Mouse (Mus musculus) embryo, embryonic 10.5 days (tissue): ENCODE data around the gene Eftud2.
A peak's percentile ranks its signal among the peaks of the same experiment; 100 is the strongest.

ENCODE experiments used
- DNase-seq: peaks from one replicate; pipeline ENCODE4 v3.0.0-alpha.2; 2015; ENCODE audit warnings: low spot score

Eftud2 gene

DNA sequence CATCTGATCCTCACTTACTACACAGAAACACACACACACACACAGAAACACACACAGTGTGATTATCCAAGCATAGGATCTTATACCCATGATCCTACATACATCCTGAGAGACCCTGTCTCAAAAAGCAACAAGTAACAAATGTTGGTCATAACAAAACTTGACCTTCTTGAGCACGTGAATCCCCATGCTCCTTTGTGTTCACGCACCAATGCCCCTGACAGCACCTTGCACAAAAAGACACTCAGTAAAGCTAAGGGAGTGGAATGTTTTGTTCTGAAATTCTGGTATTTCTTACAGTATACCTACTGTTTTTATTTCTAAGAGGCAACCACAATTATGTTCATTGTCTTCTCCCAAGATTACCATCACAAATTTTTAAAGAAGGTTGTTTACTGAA, 1.2 kb downstream of the Eftud2 start:
- no peak for DNase-seq

- no peak for DNase-seq
Observed at GRCm38 (mm10) chr11:102874801-102875334, 5.9 kb downstream of the Eftud2 start.

DNA sequence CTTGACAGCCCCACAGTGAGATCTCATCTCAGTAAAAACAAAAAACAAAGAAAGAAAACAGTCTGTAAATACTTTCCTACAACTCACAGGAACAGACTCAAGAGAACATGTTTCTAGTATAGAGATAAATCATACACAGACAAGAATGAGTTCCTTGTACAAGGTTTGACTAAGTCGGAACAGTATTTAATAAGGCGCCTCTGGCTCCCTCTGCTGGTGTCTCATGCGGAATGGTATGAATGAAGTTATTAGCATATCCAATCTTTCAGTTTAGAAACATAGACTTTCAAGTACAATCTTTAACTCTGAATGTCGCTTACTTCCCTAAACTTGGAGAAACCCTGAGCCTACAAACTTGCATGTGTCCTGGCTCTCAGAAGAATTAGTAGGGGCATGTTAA, 16.5 kb downstream of the Eftud2 start:
- peak; percentile 88 for DNase-seq

GRCm38 (mm10) chr11:102859933-102860332, 20.9 kb downstream of the Eftud2 start:
- DNase-seq, result no peak

- no peak for DNase-seq
Observed at GRCm38 (mm10) chr11:102858951-102859350, 21.8 kb downstream of the Eftud2 start.

GRCm38 (mm10) chr11:102855941-102856340, 24.8 kb downstream of the Eftud2 start:
- DNase-seq, result peak; percentile 54

DNA sequence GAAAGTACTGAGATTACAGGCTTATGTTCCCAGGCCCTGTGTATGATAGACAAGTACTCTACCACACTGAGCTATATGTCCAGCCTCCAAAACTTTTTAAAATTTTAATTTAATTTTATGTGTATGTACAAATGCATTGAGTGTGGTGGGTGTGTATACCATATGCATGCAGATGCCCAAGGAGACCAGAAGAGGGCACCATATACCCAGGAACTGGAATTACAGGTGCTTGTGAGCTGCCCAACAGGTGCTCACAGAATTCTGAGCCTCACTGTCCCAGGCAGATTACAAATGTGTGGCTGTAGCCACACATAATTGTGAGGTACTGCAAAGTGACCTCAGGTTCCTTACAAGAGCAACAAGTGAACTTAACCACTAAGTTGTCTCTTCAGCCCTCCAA, 27.0 kb downstream of the Eftud2 start:
- DNase-seq, result peak; percentile 15

- peak; percentile 77 for DNase-seq
Observed at GRCm38 (mm10) chr11:102851883-102852282, 28.9 kb downstream of the Eftud2 start.

GRCm38 (mm10) chr11:102845926-102846325, 34.9 kb downstream of the Eftud2 start:
- no peak for DNase-seq

- DNase-seq, result no peak
Observed at GRCm38 (mm10) chr11:102838616-102839150, 42.1 kb downstream of the Eftud2 start.

DNA sequence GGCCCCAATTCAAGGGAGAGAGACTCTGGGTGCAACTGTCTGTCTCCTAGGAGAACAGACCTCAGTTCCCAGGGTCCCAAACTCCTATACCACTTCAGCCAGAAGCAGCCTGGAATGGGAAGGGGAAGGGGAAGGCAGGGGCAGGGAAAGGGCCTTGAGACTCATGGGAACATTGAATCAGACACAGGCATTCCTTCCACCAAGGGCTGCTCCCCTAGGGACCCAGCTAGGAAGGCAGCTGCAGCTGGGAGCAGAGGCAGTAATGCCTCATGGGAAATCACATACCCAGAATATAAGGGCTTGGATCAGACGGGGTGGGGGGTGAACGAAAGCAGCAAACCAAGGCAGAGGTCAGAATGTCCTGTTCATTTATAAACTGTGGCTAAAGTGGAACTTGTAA, 42.7 kb downstream of the Eftud2 start:
- no peak for DNase-seq

DNA sequence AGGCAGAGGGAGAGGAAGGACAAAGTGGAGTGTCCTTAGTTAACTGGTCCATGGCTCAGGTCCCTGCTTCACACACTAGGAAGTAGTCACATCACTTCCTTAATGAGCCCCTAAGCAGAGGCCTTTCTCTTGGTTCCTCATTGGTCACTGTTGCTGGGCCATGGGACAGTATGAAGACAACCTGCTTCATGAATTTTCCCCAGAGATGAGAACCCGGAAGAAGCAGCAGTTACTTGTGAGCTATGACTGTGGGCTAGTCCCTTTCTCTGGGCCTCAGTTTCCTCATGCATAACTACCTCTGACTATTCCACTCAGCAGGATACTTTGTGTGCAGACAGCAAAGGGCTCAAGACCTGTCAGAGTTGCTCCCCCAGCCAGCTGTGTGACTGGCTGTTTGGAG, 43.4 kb downstream of the Eftud2 start:
- DNase-seq, result no peak

GRCm38 (mm10) chr11:102836146-102836545, 44.6 kb downstream of the Eftud2 start:
- no peak for DNase-seq

DNA sequence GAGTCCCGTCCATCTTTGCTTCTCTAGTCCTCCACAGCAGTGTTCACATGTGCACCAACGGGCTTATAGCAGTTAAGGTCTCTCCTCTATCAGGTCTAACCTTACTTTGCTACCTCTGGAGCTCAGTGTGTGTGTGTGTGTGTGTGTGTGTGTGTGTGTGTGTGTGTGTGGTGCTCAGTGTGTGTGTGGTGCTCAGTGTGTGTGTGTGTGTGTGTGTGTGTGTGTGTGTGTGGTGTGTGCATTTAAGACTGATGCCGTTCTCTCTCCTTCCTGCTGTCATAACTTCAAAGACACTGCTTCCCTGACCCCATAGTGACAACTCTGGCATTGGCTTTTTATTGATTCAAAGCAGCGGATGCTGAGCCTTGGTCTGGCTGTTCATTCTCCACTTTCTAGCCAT, 45.2 kb downstream of the Eftud2 start, which contains the start of gene Higd1b:
Higd1b (plus strand) TSS at position 301 of the 400 bp plus-strand sequence.
- DNase-seq, result no peak

DNA sequence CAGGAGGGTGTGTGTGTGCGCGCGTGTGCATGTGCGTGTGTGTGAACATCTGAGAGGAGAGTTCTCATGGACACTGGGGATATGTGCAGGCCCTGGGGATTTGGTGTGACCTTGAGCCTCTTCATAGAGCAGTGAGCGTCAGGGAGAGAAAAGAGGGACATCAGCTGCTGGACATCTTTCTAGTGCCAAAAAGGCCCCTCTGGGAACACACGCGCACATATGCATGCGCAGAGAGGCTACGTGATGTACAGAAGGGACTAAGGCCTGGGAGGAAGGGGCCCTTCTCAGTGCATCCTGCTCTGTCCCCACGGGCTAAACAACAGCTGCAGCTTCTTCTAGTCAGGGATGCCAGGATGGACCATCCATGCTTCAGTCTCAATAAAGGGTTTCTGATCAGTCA, 46.6 kb downstream of the Eftud2 start:
- DNase-seq, result no peak

DNA sequence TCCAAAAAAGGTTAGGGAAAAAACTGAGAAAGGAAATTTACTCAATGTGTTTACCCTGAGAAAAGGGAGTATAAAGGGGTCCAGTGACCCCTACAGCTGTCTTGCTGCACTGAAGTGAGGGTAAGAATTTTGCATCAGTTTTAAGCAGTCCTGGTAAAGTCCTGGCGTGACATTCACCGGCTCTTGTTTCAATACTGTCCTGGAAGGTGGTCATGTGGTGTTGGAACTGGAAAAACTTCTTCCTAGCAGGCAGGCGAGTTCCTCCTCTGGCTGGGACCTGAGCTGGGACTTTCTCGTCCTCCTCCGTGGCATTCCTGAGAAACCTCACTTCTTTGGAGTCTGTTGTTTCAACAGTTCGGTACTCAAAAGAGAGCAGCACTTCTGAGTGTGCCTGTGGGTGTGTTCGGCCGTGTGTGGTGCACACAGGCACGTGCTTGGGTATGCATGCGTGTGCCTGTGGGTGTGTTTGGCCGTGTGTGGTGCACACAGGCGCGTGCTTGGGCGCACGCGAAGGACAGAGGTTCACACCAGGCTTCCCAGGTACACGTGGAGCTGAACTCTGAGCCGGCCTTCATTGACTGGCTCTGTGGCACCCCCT, 48.0 kb downstream of the Eftud2 start:
- DNase-seq, result no peak

DNA sequence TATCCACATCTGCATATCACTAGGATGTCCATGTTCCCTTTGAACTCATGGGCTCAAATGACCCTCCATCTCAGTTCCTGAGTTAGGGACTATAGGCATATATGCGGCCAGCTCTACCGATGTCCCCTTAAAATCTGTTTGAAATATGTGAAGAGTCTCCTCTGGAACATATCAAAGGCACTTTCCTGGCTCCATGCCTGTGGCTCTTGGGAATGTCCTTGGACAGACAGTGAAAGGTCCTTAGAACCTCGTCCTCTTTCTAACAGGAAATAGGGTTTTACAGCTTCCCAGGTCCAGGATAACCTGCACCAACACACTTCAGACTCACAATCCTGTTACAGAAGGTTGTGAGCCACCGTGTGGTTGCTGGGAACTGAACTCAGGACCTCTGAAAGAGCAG, 50.5 kb downstream of the Eftud2 start:
- DNase-seq, result no peak

- DNase-seq, result no peak
Observed at GRCm38 (mm10) chr11:102827097-102827496, 53.7 kb downstream of the Eftud2 start.

DNA sequence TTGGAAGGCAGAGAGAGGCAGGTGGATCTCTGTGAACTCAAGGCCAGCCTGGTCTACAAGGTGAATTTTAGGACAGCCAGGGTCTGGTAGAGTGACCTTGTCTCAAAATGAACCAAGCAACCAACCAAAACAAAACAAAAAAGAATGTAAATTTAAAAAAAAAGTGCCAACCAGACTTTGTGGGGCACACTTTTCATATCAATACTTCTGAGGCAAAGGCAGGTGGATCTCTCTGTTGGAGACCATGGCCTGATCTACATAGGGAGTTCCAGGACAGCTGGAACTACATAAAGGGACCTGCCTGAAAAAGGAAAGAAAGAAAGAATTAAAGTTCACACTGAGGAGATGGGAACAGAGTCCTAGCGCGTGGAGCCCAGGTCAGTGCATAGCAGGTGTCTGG, 54.3 kb downstream of the Eftud2 start:
- no peak for DNase-seq

DNA sequence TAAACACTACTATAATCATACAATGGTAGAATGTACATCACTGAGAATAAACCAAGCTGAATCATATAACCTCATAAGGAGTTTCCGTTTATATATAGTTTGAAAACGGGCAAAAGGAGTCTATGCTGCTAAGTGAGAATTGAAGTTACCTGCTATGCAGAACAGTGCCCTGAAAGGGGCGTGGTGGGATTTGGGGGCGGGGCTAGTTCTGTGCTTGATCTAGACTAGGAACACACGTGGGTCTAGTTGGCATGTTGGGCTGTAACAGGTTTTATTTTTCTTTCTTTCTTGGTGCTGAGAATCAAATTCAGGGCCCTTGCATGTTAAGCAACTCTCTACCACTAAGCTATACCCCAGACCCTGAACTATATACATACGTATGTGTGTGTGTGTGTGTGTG, 59.6 kb downstream of the Eftud2 start:
- DNase-seq, result peak; percentile 29

DNA sequence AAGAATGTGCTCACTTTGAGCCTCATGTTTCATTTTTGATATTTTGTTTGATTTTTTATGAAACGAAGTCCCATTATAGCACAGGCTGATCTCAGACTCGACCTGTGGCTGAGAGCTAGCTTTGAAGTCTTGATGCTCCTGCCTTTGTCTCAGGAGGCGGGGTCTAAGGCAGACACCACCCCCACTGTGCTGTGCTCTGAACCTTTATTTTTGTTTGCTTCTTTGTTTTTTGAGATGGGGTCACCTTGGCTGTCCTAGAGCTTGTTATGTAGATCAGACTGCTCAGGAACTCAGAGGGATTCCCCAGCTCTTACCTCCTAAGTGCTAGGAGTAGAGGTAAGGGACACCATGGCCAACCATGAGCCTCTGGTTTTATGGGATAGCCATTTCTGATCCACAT, 60.4 kb downstream of the Eftud2 start:
- peak; percentile 27 for DNase-seq

- DNase-seq, result peak; percentile 23
Observed at GRCm38 (mm10) chr11:102819783-102820385, 60.9 kb downstream of the Eftud2 start.

DNA sequence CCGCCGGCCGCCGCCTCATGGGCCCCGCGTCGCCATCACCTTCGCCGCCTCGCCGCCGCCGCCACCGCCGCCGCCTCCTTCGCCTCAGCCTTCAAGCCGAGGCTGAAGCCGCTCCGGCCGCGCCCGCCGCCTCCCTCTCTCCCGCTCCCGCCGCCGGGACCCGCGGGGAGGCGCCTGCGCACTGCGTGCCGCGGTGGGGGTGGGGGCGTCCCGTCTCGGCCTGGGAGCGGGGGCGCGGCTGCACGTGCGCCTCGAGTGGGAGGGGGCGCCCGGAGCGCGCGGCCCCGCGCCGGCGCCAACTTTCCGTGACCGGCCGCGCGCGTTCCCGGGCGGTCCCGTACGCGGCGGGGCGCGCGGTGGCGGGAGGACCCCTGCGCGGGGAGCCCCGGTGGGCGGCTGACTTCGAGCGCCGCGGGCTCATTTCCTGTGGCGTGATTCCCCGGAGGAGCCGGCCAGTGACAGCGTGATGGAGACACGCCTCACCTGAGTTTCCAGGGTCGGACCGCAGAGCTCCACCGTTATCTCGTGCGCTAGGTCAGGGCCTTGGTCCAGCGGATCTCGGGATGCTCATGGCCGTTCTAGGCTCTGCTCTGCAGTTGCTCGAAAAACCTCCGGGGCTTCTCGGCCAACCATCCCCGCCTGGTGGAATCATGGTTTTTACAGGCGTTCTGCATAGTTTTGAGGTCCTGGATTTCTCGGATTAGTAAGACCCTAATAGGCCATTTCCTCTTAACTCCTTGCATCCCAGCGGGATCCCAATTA, 61.6 kb downstream of the Eftud2 start, which contains the start of gene Gjc1:
Gjc1 (minus strand) TSS at position 680 of the 762 bp plus-strand sequence.
- DNase-seq, result peak; percentile 85
